Mouse (Mus musculus) gastrocnemius, adult 8-10 months (tissue): ENCODE results near the gene Kdm2a. TPM values are rescaled to one million over a fixed set of nuclear protein-coding genes. Genes with fewer than 3 reads are reported as not detected.

Experiments
- DNase-seq, 2 experiments: peaks; one replicate each; pipeline ENCODE4 v3.0.0; 2022; ENCODE audit warnings: low spot score in 2 of 2
- total RNA-seq, 4 experiments: library from RNA; stranded (reverse); gene quantifications; 2 replicates each; pipeline ENCODE4 v1.2.4; 2022

Gene Kdm2a
- total RNA-seq, 4 experiments from 2014 or later, result 30.2 to 37.7 (median 37.2) TPM

- DNase-seq, result no peak
Observed at GRCm38 (mm10) chr19:4300271-4300704, 97.8 kb downstream of the Kdm2a start.

- no peak for DNase-seq
Observed at GRCm38 (mm10) chr19:4299574-4300270, 98.4 kb downstream of the Kdm2a start.

- no peak for DNase-seq
Observed at GRCm38 (mm10) chr19:4299126-4299525, 99.0 kb downstream of the Kdm2a start.

- DNase-seq, result no peak
Observed at GRCm38 (mm10) chr19:4298322-4299121, 99.6 kb downstream of the Kdm2a start.

GRCm38 (mm10) chr19:4297851-4298250 lies 100.2 kb downstream of the Kdm2a start:
- DNase-seq, result no peak

- DNase-seq, result no peak
Observed at GRCm38 (mm10) chr19:4296611-4297010, 101.5 kb downstream of the Kdm2a start.

- no peak for DNase-seq
Observed at GRCm38 (mm10) chr19:4295391-4295790, 102.7 kb downstream of the Kdm2a start.

GRCm38 (mm10) chr19:4294381-4295097 lies 103.5 kb downstream of the Kdm2a start:
- peak in 1 of 2 experiments; percentile 38 for DNase-seq

- DNase-seq, result no peak
Observed at GRCm38 (mm10) chr19:4291161-4291560, 106.9 kb downstream of the Kdm2a start.

GRCm38 (mm10) chr19:4290749-4291148 lies 107.3 kb downstream of the Kdm2a start:
- DNase-seq, result no peak

GRCm38 (mm10) chr19:4283653-4284052 lies 114.4 kb downstream of the Kdm2a start:
- no peak for DNase-seq

- DNase-seq, result peak; percentile 78
Observed at GRCm38 (mm10) chr19:4282898-4283553, 115.1 kb downstream of the Kdm2a start, which contains the start of gene Ankrd13d. Gene Ankrd13d (minus strand): TSS chr19:4283137.

GRCm38 (mm10) chr19:4280425-4280824 lies 117.7 kb downstream of the Kdm2a start:
- no peak for DNase-seq

- DNase-seq, result no peak
Observed at GRCm38 (mm10) chr19:4279487-4279886, 118.6 kb downstream of the Kdm2a start.

GRCm38 (mm10) chr19:4270972-4271371 lies 127.1 kb downstream of the Kdm2a start:
- no peak for DNase-seq

- DNase-seq, result no peak
Observed at GRCm38 (mm10) chr19:4270187-4270586, 127.9 kb downstream of the Kdm2a start.

- peak; percentile 30 to 55 for DNase-seq
Observed at GRCm38 (mm10) chr19:4268566-4269361, 129.3 kb downstream of the Kdm2a start, which contains the start of gene Ssh3. Gene Ssh3 (minus strand): TSS chr19:4269180.

GRCm38 (mm10) chr19:4265956-4266355 lies 132.1 kb downstream of the Kdm2a start:
- no peak for DNase-seq
